ENCODE assay signal across 27 mouse cellular contexts in the genomic region with DNA sequence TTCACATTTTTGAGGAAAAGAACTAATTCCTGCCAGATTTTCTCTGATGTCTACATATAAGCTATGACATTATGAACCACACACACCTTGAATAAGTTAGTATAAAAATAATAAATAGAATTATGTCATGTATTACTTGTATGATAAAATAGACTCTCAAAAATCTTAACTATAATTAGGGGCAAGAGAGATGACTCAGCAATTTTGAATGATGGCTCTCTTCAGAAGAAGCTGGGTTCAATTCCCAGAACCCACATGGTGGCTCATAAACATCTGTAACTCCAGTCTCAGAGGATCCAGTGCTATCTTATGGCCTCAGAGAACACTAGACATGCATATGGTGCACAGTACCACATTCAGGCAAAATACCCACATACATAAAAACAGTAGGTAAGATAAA. TPM values are rescaled to one million over a fixed set of nuclear protein-coding genes. Genes with fewer than 3 reads are reported as not detected.
DNase-seq lines count a peak whose midpoint lies in the region; ATAC-seq and TF ChIP-seq lines count a peak whose summit lies in the region.
"Had no signal": no experiment of that assay in that cellular context is flagged by ENCODE, and none has a peak within 500 bp of the region (broad histone marks: within the 10 kb centered on the region; RNA-seq: fewer than 3 reads in every experiment).

No protein-coding gene starts in this region.

- H3K4me1 ChIP-seq in CH12.LX (ENCODE audit: control insufficient read depth in 1 of 2, insufficient read depth in 2 of 2), result peaks cover 0 to 4% of the 10 kb centered on the region in 2 experiments; a peak in 1 of 4 replicates
- peaks cover 4 to 7% of the 10 kb centered on the region in 2 experiments; a peak in 2 of 4 replicates for H3K4me1 ChIP-seq in ES-E14 (ENCODE audit: control insufficient read depth in 2 of 2, insufficient read depth in 2 of 2, low read length in 2 of 2, poor library complexity in 1 of 2)
- H3K4me1 ChIP-seq in MEL (ENCODE audit: control insufficient read depth in 1 of 2, insufficient read depth in 2 of 2, low read length in 2 of 2), result no peaks in the 10 kb centered on the region
- no peaks in the 10 kb centered on the region for H3K4me1 ChIP-seq in hindbrain, embryonic 16.5 days (ENCODE audit: control insufficient read depth, insufficient read depth, low read depth, low read length)
- H3K4me1 ChIP-seq in forebrain, embryonic 14.5 days (ENCODE audit: control insufficient read depth, insufficient read depth, low read length), result no peaks in the 10 kb centered on the region

- TF ChIP-seq CTCF in CH12.LX (conservative IDR thresholded peaks at IDR 0.05 in 1 of 2, IDR thresholded peaks at IDR 0.05 in 1 of 2; ENCODE audit: low read depth in 2 of 2, low read length in 2 of 2), result no peak
- no peak for TF ChIP-seq CTCF in MEL (IDR thresholded peaks at IDR 0.05 in 2 of 3, conservative IDR thresholded peaks at IDR 0.05 in 1 of 3; ENCODE audit: control insufficient read depth in 1 of 3, insufficient read depth in 1 of 3, low read depth in 2 of 3, low read length in 3 of 3, poor library complexity in 1 of 3, severe bottlenecking in 1 of 3)

- TF ChIP-seq RAD21 in CH12.LX (IDR thresholded peaks at IDR 0.05; ENCODE audit: low read depth, low read length) (no peak), MEL (IDR thresholded peaks at IDR 0.05; ENCODE audit: low read depth, low read length) (no peak)

- no peak overlapping the region for H3K4me3 ChIP-seq in CH12.LX (replicated peaks in 1 of 3; ENCODE audit: low read depth in 2 of 3, low read length in 2 of 3, poor library complexity in 1 of 3)
- H3K4me3 ChIP-seq in ES-E14 (ENCODE audit: insufficient read depth in 1 of 2, low read depth in 1 of 2, low read length in 2 of 2, poor library complexity in 1 of 2, severe bottlenecking in 1 of 2), result no peak overlapping the region
- H3K4me3 ChIP-seq in MEL (ENCODE audit: control insufficient read depth in 1 of 2, insufficient read depth in 1 of 2, low read depth in 2 of 2, low read length in 2 of 2), result no peak overlapping the region
- H3K4me3 ChIP-seq in hindbrain, embryonic 16.5 days (ENCODE audit: low read length), result no peak overlapping the region
- no peak overlapping the region for H3K4me3 ChIP-seq in forebrain, embryonic 14.5 days (ENCODE audit: low read depth, low read length)

- DNase-seq in CH12.LX (ENCODE audit: extremely low read depth) (no peak), ES-E14 (ENCODE audit: low read depth, low spot score) (no peak), MEL (ENCODE audit: low read depth, low spot score) (no peak)
- no peak for DNase-seq in frontal cortex, postnatal 25 days (ENCODE audit: low spot score in 2 of 2)
- no peak for DNase-seq in forebrain, embryonic 14.5 days (ENCODE audit: low spot score)
- DNase-seq: adrenal gland, adult 2 months; adrenal gland, adult 8-10 months; adrenal gland, postnatal 10 days; adrenal gland, postnatal 14 days; adrenal gland, postnatal 25 days; adrenal gland, postnatal 36 days; B cell, adult 2 months; cerebellum, adult 11 months; cerebellum, adult 11-12 months; cerebellum, adult 18-20 months; cerebellum, adult 2 months; cerebellum, adult 8-10 months; cerebellum, adult 9-10 months had no signal

- TF ChIP-seq POLR2A in CH12.LX (IDR thresholded peaks at IDR 0.05; ENCODE audit: low read depth, low read length) (no peak), MEL (IDR thresholded peaks at IDR 0.05; ENCODE audit: control insufficient read depth in 1 of 2, insufficient read depth in 1 of 2, low read depth in 1 of 2, low read length in 2 of 2, poor library complexity in 1 of 2) (no peak)

- H3K36me3 ChIP-seq in CH12.LX (replicated peaks in 1 of 2; ENCODE audit: control insufficient read depth in 1 of 2, insufficient read depth in 1 of 2, low read length in 1 of 2), result no peaks in the 10 kb centered on the region
- no peaks in the 10 kb centered on the region for H3K36me3 ChIP-seq in ES-E14 (ENCODE audit: control insufficient read depth, insufficient read depth, low read length, poor library complexity, severe bottlenecking)
- H3K36me3 ChIP-seq in MEL (ENCODE audit: control insufficient read depth in 1 of 2, insufficient read depth in 2 of 2, low read length in 2 of 2), result no peaks in the 10 kb centered on the region
- H3K36me3 ChIP-seq in hindbrain, embryonic 16.5 days (ENCODE audit: control insufficient read depth, insufficient read depth, low read length), result no peaks in the 10 kb centered on the region
- H3K36me3 ChIP-seq in forebrain, embryonic 14.5 days (ENCODE audit: control insufficient read depth, insufficient read depth, low read length), result no peaks in the 10 kb centered on the region
- H3K36me3 ChIP-seq: G1E had no signal

- H3K9ac ChIP-seq in CH12.LX (ENCODE audit: insufficient read depth, low read depth), result no peak overlapping the region
- H3K9ac ChIP-seq in ES-E14 (ENCODE audit: insufficient read depth, low read depth, low read length, poor library complexity, severe bottlenecking), result no peak overlapping the region
- H3K9ac ChIP-seq in MEL (ENCODE audit: control insufficient read depth, low read depth, low read length, poor library complexity, severe bottlenecking), result no peak overlapping the region
- H3K9ac ChIP-seq in hindbrain, embryonic 16.5 days (ENCODE audit: low read depth, low read length), result no peak overlapping the region
- no peak overlapping the region for H3K9ac ChIP-seq in forebrain, embryonic 14.5 days (ENCODE audit: low read length)

- no peaks in the 10 kb centered on the region for H3K9me3 ChIP-seq in CH12.LX (replicated peaks; ENCODE audit: low read length)
- no peaks in the 10 kb centered on the region for H3K9me3 ChIP-seq in ES-E14 (ENCODE audit: control insufficient read depth, insufficient read depth, low read depth, low read length)
- H3K9me3 ChIP-seq in MEL (replicated peaks; ENCODE audit: insufficient read depth, low read length), result no peaks in the 10 kb centered on the region
- no peaks in the 10 kb centered on the region for H3K9me3 ChIP-seq in hindbrain, embryonic 16.5 days (ENCODE audit: control insufficient read depth, low read length)
- no peaks in the 10 kb centered on the region for H3K9me3 ChIP-seq in forebrain, embryonic 14.5 days (replicated peaks; ENCODE audit: control insufficient read depth, low read length)
- H3K9me3 ChIP-seq: G1E had no signal

- in situ Hi-C loops in CH12.LX (cut with MboI; ENCODE audit: low pct_ligation_motif_present, low pct_unique_long_range_greater_than_20kb, low sequenced_read_pairs) (no loop called here), ES-E14 (cut with MboI; ENCODE audit: low sequenced_read_pairs in 2 of 2, unreplicated experiment in 2 of 2) (no loop called here)

- no peak for ATAC-seq in hindbrain, embryonic 16.5 days
- no peak for ATAC-seq in forebrain, embryonic 14.5 days
- ATAC-seq: activated CD4-positive, CD25-positive, alpha-beta regulatory T cell, adult 4 months; CD4-positive, CD25-positive, alpha-beta regulatory T cell, adult 4 months; Patski had no signal

- H3K27ac ChIP-seq in CH12.LX (ENCODE audit: insufficient read depth, low read depth) (no peak overlapping the region), ES-E14 (ENCODE audit: insufficient read depth, low read depth, low read length, poor library complexity, severe bottlenecking) (no peak overlapping the region), MEL (ENCODE audit: control insufficient read depth, low read depth, low read length) (no peak overlapping the region)
- H3K27ac ChIP-seq in hindbrain, embryonic 16.5 days (ENCODE audit: low read depth, low read length), result no peak overlapping the region
- H3K27ac ChIP-seq in forebrain, embryonic 14.5 days (ENCODE audit: low read depth, low read length), result no peak overlapping the region

- H3K79me2 ChIP-seq in CH12.LX (replicated peaks; ENCODE audit: control insufficient read depth, extremely low read depth, insufficient read depth, poor library complexity, severe bottlenecking) (no peaks in the 10 kb centered on the region), MEL (ENCODE audit: control insufficient read depth, insufficient read depth, low read length, poor library complexity) (no peaks in the 10 kb centered on the region)

- TF ChIP-seq EP300 in CH12.LX (IDR thresholded peaks at IDR 0.05; ENCODE audit: low read length) (no peak), MEL (IDR thresholded peaks at IDR 0.05; ENCODE audit: low read depth in 1 of 2, low read length in 2 of 2) (no peak)

- H3K27me3 ChIP-seq in CH12.LX (replicated peaks) (no peaks in the 10 kb centered on the region), MEL (ENCODE audit: control insufficient read depth in 1 of 2, insufficient read depth in 2 of 2, low read length in 2 of 2) (no peaks in the 10 kb centered on the region)
- H3K27me3 ChIP-seq in hindbrain, embryonic 16.5 days (replicated peaks; ENCODE audit: control insufficient read depth, insufficient read depth, low read length), result no peaks in the 10 kb centered on the region
- no peaks in the 10 kb centered on the region for H3K27me3 ChIP-seq in forebrain, embryonic 14.5 days (replicated peaks; ENCODE audit: control insufficient read depth, insufficient read depth, low read length)

- dilution Hi-C loops in CH12.LX (cut with MboI; ENCODE audit: extremely low pct_ligation_motif_present, extremely low pct_unique_long_range_greater_than_20kb, low sequenced_read_pairs), result no loop called here

- no peak overlapping the region for H3K4me2 ChIP-seq in CH12.LX (ENCODE audit: insufficient read depth, low read depth, poor library complexity, severe bottlenecking)
- H3K4me2 ChIP-seq in hindbrain, embryonic 16.5 days (ENCODE audit: low read length), result no peak overlapping the region
- no peak overlapping the region for H3K4me2 ChIP-seq in forebrain, embryonic 14.5 days (ENCODE audit: low read length)

RNA-seq across cellular contexts. Expression of a gene that starts 5.4 kb away (rescaled TPM):
- total RNA-seq in CH12.LX (2012; rRNA removed) (not detected in 2 replicates), CH12.LX (2014; rRNA removed) (not detected in 2 replicates), ES-E14 (2012; rRNA removed) (0.69 and 0.71 TPM in 2 replicates), MEL (2012; rRNA removed) (not detected in 2 replicates)
- polyA plus RNA-seq in CH12.LX (2012; ENCODE audit: insufficient read length, low read depth) (0.12 and 0.17 TPM in 2 replicates), MEL (2012; ENCODE audit: insufficient read depth in 1 of 2, insufficient read length in 2 of 2, low read depth in 1 of 2, low replicate concordance in 2 of 2, missing spikeins in 1 of 2) (not detected)
- not detected in 2 replicates for polyA plus RNA-seq in hindbrain, embryonic 16.5 days (2015; fragmentation: Nextera tagmentation; extraction: Ambion mirVana)
- polyA plus RNA-seq in forebrain, embryonic 14.5 days (2014; fragmentation: Nextera tagmentation; extraction: Ambion mirVana), result not detected in 2 replicates
- total RNA-seq: adrenal gland, postnatal 10 days; adrenal gland, postnatal 14 days; adrenal gland, postnatal 25 days had no signal
- polyA plus RNA-seq: activated CD4-positive, CD25-positive, alpha-beta regulatory T cell, adult 4 months; C2C12; CD4-positive, CD25-positive, alpha-beta regulatory T cell, adult 4 months; G1E had no signal

RNA-seq across cellular contexts. Expression of a gene that starts 25.2 kb away (rescaled TPM):
- total RNA-seq in CH12.LX (2012; rRNA removed) (not detected in 2 replicates), CH12.LX (2014; rRNA removed) (not detected in 2 replicates), ES-E14 (2012; rRNA removed) (0.53 TPM in 1 of 2 replicates, not detected in the other), MEL (2012; rRNA removed) (not detected in 2 replicates)
- polyA plus RNA-seq in CH12.LX (2012; ENCODE audit: insufficient read length, low read depth) (not detected in 2 replicates), MEL (2012; ENCODE audit: insufficient read depth in 1 of 2, insufficient read length in 2 of 2, low read depth in 1 of 2, low replicate concordance in 2 of 2, missing spikeins in 1 of 2) (not detected)
- not detected in 2 replicates for polyA plus RNA-seq in hindbrain, embryonic 16.5 days (2015; fragmentation: Nextera tagmentation; extraction: Ambion mirVana)
- not detected in 2 replicates for polyA plus RNA-seq in forebrain, embryonic 14.5 days (2014; fragmentation: Nextera tagmentation; extraction: Ambion mirVana)
- total RNA-seq: adrenal gland, adult 18-20 months; adrenal gland, adult 2 months; adrenal gland, adult 8-10 months; adrenal gland, postnatal 10 days; adrenal gland, postnatal 14 days; adrenal gland, postnatal 25 days; adrenal gland, postnatal 36 days; adrenal gland, postnatal 4 days had no signal
- polyA plus RNA-seq: activated CD4-positive, CD25-positive, alpha-beta regulatory T cell, adult 4 months; adrenal gland, adult 2 months; brain, embryonic 14.5 days; C2C12; CD4-positive, CD25-positive, alpha-beta regulatory T cell, adult 4 months; cerebellum, adult 2 months; G1E; Patski had no signal

RNA-seq across cellular contexts. Expression of a gene that starts 27.1 kb away (rescaled TPM):
- total RNA-seq in CH12.LX (2012; rRNA removed) (1.4 and 1.8 TPM in 2 replicates), CH12.LX (2014; rRNA removed) (2.5 and 3.2 TPM in 2 replicates), ES-E14 (2012; rRNA removed) (0.36 and 0.42 TPM in 2 replicates), MEL (2012; rRNA removed) (not detected in 2 replicates)
- polyA plus RNA-seq in CH12.LX (2012; ENCODE audit: insufficient read length, low read depth) (4.3 TPM in 2 replicates), MEL (2012; ENCODE audit: insufficient read depth in 1 of 2, insufficient read length in 2 of 2, low read depth in 1 of 2, low replicate concordance in 2 of 2, missing spikeins in 1 of 2) (not detected)
- 2.2 and 4.3 TPM in 2 replicates for polyA plus RNA-seq in hindbrain, embryonic 16.5 days (2015; fragmentation: Nextera tagmentation; extraction: Ambion mirVana)
- polyA plus RNA-seq in forebrain, embryonic 14.5 days (2014; fragmentation: Nextera tagmentation; extraction: Ambion mirVana), result 2.4 and 3.1 TPM in 2 replicates
- polyA plus RNA-seq: activated CD4-positive, CD25-positive, alpha-beta regulatory T cell, adult 4 months; C2C12; CD4-positive, CD25-positive, alpha-beta regulatory T cell, adult 4 months; G1E had no signal

RNA-seq across cellular contexts. Expression of a gene that starts 42.8 kb away (rescaled TPM):
- total RNA-seq in CH12.LX (2012; rRNA removed), result 106 and 137 TPM in 2 replicates
- 642 and 726 TPM in 2 replicates for total RNA-seq in CH12.LX (2014; rRNA removed)
- 345 and 387 TPM in 2 replicates for polyA plus RNA-seq in CH12.LX (2012; ENCODE audit: insufficient read length, low read depth)
- total RNA-seq in ES-E14 (2012; rRNA removed), result 0.11 and 0.62 TPM in 2 replicates
- total RNA-seq in MEL (2012; rRNA removed), result not detected in 2 replicates
- polyA plus RNA-seq in MEL (2012; ENCODE audit: insufficient read depth in 1 of 2, insufficient read length in 2 of 2, low read depth in 1 of 2, low replicate concordance in 2 of 2, missing spikeins in 1 of 2), result not detected
- not detected in 2 replicates for polyA plus RNA-seq in hindbrain, embryonic 16.5 days (2015; fragmentation: Nextera tagmentation; extraction: Ambion mirVana)
- not detected in 2 replicates for polyA plus RNA-seq in forebrain, embryonic 14.5 days (2014; fragmentation: Nextera tagmentation; extraction: Ambion mirVana)
- polyA plus RNA-seq: brain, embryonic 14.5 days; C2C12; G1E; Patski had no signal
